Mouse (Mus musculus): ENCODE data around the gene Tnfrsf18. TPM values are rescaled to one million over a fixed set of nuclear protein-coding genes. Genes with fewer than 3 reads are reported as not detected.

The Tnfrsf18 gene
- total RNA-seq, 2 experiments from 2014 or later, result 2.3 TPM; not detected in 1

DNA sequence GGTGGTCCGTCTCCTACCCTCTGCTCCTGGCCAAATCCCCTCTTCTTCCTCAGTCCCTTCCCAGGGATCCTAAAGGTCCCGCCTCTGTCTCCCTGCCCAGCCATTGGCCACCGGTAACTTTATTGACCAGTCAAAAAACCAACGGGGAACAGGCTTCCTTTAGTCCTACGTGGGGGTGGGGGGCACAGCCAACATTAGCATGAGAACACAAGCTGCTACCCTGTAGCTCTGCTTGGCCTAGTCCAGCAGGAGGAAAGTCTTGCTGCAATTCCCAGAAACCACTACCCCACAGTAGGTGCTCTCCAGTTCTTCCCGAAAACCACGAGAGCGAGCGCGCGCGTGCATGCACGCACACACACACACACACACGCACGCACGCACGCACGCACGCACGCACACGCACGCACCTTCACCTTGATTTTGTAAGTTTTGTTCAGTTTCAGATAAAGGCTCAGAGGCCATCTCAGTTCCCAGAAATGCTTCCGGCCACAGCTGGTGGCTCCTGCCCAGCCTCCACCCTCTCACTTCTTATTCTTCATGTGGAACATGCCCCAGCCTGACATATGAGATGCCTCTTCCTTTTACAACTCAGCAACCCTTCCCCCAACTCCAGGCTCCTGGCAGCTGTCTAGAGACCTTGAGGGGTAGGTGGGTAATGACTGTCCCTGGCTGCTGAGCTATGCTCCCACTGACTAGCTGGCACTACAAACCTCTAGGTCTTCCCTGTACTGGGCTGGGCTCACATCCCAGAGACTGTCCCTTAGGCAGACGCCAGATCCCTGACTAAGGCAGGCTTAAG lies 5.8 kb downstream of the Tnfrsf18 start:
- no peak for ATAC-seq (replicated peaks; ENCODE audit: low FRiP score, poor library complexity, severe bottlenecking)

DNA sequence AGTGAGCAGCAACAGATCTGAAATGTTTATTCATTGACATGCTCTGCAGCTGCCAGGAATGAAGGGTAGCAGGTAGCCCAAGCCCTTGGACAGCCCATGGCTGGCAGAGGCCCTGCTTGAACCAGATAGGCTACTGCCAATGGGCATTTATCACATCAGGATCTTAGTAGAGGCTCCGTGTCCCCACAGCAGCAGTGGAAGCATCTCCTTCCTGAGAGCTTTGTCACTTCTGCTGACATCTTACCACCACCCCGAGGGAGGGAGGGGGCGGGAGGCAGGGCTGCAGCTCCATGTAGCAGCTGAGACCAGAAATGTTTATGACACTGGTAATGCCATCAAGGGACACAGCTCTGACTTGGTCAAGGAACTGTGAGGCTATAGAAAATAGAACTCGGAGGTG lies 6.9 kb downstream of the Tnfrsf18 start:
- no peak for ATAC-seq (replicated peaks; ENCODE audit: low FRiP score, poor library complexity, severe bottlenecking)

- peak; percentile 82 for ATAC-seq (replicated peaks; ENCODE audit: low FRiP score, poor library complexity, severe bottlenecking)
These were observed 7.6 kb downstream of the Tnfrsf18 start for GRCm38 (mm10) chr4:156033476-156034119.

DNA sequence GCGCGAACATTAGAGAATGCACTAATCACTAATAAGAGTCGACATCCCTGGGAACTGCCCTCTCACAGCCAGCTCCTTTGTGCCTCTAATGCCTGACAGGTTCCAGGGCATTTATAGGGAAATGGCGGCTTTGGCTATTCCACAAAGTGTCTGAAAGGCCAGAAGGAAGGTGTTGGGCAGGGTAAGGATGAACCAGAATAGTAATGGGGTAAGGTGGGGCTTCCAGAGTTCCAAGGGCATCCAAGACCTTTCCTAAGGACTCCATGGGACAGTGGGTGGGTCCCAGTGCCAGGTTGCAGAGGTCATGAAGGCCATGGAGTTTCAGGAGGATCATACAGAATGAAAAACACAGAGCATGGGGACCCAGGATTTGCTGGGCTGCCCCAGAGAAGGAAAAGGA lies 8.3 kb downstream of the Tnfrsf18 start:
- no peak for ATAC-seq (replicated peaks; ENCODE audit: low FRiP score, poor library complexity, severe bottlenecking)

DNA sequence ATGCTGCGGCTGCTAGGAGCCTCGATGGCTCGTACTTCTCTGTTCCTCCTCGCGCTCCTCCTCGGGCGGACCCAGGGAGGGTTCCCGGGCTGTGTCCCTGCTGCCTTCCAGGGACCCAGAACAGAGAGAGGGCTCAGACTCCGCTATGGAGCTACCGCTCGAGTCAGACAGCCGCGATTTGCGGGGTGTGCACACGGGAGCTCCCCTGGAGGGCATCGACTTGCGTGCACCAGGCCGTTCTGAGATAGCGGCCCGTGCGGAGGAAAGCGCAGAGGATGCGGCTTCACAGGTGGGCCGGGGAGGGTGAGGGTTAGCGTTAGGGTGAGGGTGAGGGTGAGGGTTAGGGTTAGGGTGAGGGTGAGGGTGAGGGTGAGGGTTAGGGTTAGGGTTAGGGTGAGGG lies 8.9 kb downstream of the Tnfrsf18 start:
- no peak for ATAC-seq (replicated peaks; ENCODE audit: low FRiP score, poor library complexity, severe bottlenecking)

DNA sequence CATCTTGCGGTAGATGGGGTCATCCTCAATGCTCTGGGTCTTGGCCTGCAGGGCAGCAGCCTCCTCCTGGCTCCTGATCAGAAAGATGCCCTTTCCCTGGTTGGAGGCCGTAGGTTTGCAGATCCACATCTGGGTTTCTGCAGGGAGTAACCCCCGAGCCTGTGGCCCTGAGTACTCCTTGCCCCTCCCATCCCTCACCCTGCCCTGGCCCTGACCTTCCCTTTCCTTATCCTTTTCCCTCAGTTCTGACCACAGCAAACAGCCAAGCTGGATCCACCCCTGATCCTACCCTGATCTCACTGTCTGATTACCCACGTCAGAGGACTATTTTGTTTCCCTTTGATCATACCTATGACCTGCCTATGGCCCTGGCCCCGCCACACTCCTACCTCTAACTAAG lies 18.8 kb downstream of the Tnfrsf18 start:
- no peak for ATAC-seq (replicated peaks; ENCODE audit: low FRiP score, poor library complexity, severe bottlenecking)

GRCm38 (mm10) chr4:156049779-156050178 lies 23.8 kb downstream of the Tnfrsf18 start:
- no peak for ATAC-seq (replicated peaks; ENCODE audit: low FRiP score, poor library complexity, severe bottlenecking)

DNA sequence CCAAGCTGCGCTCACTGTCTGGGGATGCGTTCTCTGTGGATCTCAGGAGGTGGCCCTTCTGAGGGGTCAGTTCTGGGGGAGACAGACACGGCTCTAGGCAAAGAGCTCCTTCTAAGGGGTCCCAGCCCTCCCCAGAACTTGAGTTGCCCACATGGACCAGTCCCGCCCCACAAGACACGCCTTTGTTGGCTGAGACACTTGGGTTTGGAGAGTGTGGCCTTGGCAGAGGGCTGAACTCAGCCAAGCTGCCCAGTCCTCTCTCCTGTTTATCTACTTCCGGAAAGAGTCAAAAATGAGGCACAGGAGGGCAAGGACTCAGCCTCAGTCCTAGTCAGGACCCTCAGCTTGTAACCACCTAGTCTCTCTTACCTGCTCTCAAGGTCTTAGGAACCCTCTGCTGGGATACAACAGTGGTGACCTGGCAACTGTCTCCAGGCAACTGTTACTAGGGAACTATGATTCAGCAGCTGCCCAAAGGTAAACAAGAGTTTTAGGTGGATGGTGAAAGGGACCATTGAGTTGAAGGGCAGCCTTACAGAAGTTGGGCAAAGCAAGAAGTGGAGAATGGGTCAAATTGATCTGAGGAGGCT lies 24.5 kb downstream of the Tnfrsf18 start:
- no peak for ATAC-seq (replicated peaks; ENCODE audit: low FRiP score, poor library complexity, severe bottlenecking)

GRCm38 (mm10) chr4:156053113-156053512 lies 27.1 kb downstream of the Tnfrsf18 start:
- no peak for ATAC-seq (replicated peaks; ENCODE audit: low FRiP score, poor library complexity, severe bottlenecking)

DNA sequence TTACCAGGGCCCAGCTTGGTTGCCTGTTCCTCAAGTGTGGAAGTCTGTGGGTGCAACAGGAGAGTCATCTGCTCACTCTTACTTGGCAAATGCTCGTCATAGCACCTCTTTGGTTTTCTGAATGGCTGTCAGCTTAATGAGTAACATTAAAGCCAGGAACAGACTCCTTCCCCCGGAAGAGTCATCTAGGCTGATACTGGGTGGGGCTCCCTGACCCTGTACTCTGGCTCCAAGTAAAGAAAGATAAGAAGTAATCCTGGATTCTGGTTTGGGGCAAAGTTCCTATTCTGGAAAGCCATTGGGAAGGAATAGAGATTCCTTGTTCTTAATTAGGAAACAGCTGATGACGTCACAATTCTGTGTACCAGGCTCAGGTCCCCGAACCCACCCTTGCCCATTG lies 28.2 kb downstream of the Tnfrsf18 start:
- ATAC-seq (replicated peaks; ENCODE audit: low FRiP score, poor library complexity, severe bottlenecking), result no peak

DNA sequence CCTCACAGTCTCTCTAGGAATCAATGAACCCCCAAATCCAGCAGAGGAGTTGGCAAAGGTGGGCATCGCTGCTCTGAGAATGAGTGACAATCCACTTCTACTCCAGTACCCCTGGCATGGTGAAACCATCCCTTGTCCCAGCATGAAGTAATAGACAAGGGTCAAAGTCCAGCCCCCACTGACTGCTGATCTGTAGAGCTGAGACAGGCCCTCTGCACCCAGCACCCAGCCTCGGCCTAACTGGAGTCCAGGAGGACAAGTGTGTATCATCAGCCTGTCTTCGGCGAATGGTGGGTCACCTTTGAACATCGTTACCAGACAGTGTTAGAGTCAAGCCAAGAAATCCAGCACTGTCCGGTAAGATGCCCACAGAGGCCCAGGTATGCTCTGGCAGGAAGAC lies 28.6 kb downstream of the Tnfrsf18 start:
- ATAC-seq (replicated peaks; ENCODE audit: low FRiP score, poor library complexity, severe bottlenecking), result no peak

DNA sequence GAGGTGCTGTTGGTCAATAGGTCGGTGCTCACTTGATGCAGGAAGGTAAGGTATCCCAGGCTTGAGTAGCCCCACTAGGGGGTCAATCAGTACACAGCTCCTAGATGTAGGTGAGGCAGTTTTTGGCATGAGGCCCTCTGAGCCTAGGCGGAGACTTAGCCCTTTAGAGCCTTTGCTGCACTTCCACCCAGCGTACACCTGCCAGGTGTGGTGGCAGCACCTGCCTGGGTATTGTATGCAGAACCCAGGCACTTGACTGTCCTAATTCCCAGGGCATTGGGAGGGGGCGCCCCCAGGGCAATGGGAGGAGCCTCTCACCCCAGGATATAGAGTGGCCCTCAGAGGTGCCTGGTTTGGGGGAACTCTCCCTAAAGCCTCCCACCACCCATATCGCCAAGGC lies 29.2 kb downstream of the Tnfrsf18 start:
- ATAC-seq (replicated peaks; ENCODE audit: low FRiP score, poor library complexity, severe bottlenecking), result no peak

DNA sequence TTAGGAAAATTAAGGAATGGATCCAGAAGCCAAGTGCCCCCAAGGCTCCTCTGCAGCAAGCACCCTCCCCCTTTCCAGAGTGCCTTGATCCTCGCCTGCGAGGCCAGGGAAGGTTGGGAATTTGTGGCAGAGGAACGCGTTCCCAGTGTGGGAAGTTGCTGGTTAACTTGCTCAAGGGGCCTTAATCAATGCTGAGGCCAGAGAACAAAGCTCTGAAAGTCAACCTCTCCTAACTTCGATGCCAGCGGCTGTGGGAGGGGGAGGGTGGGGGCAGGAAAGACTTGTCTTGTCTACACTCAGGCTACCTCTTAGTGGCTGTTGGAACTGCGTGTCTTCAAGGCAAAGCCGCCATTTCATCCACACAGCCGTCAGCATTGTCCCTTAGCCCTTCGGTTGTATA lies 31.7 kb downstream of the Tnfrsf18 start:
- ATAC-seq (replicated peaks; ENCODE audit: low FRiP score, poor library complexity, severe bottlenecking), result no peak

- ATAC-seq (replicated peaks; ENCODE audit: low FRiP score, poor library complexity, severe bottlenecking), result no peak
These were observed 32.9 kb downstream of the Tnfrsf18 start for GRCm38 (mm10) chr4:156058826-156059225.

GRCm38 (mm10) chr4:156059261-156059660 lies 33.3 kb downstream of the Tnfrsf18 start, which contains the start of gene Ttll10:
Gene Ttll10 (minus strand): TSS chr4:156059414.
- ATAC-seq (replicated peaks; ENCODE audit: low FRiP score, poor library complexity, severe bottlenecking), result no peak

DNA sequence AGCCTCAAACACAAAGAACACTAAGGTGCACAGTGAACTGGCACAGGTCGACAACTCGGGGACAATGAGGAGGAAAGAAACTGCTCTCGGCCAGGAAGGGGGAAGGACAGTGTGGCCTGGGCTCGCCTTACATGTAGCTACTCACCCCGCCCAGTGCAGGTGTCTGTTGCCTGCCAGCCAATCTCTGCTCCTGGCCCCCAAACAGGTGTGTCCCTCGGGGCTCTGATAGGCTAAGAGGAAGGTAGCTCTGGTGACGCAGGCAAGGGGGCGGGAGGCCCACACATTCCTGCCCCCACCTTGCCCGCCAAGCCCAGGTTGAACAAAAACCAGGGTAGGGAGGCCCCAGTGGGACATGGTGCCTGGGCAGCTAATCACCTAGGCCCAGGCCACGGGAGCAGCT lies 33.7 kb downstream of the Tnfrsf18 start:
- ATAC-seq (replicated peaks; ENCODE audit: low FRiP score, poor library complexity, severe bottlenecking), result no peak

- no peak for ATAC-seq (replicated peaks; ENCODE audit: low FRiP score, poor library complexity, severe bottlenecking)
These were observed 38.0 kb downstream of the Tnfrsf18 start for GRCm38 (mm10) chr4:156063861-156064509.

- ATAC-seq (replicated peaks; ENCODE audit: low FRiP score, poor library complexity, severe bottlenecking), result no peak
These were observed 38.5 kb downstream of the Tnfrsf18 start for GRCm38 (mm10) chr4:156064510-156064897.

DNA sequence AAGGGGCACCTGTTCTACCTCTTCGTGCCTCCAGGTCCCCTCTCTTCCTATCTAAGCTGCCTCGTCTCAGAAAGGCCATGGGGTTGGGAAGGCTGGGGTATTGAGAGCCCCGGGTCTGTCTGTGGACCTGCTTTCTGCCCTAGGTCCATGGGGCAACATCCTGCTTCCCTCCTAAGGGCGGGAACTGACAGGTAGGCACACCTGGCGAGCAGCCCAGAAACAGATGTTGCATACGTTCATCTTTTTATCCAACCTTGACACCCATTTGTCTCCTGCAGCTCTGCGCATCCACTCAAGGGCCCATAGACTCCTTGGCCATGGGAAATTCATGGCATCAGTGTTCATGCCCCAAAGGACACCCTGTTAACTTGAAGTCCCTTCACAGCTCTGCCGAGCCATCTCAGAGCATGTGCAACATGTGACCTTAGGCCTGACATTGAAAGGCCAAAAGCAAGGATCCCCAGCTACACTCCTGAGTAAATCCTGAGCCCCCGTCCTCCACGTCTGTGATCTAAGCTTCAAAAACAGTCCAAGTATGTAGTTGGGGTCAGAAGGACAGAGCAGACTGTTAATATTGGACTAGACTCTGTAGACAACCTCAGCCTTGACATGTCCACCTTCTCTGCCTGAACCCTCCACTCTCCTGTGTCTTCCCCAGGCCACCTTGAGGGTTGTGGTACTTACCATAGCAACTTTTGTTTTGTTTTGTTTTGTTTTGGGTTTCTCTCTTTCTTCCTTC lies 39.4 kb downstream of the Tnfrsf18 start:
- no peak for ATAC-seq (replicated peaks; ENCODE audit: low FRiP score, poor library complexity, severe bottlenecking)

Data from erythroblast, adult 5-6 weeks (primary cell).